Mouse (Mus musculus) erythroblast, embryonic 14.5 days (primary cell): ENCODE data around the gene Dnmt3a. TPM values are rescaled to one million over a fixed set of nuclear protein-coding genes. Genes with fewer than 3 reads are reported as not detected.
"Not testable (repeated sequence)": the region's sequence is repeated elsewhere in the genome, so short reads cannot be mapped to it uniquely, and the experiment has no call there.

ENCODE experiments used
- H3K27me3 ChIP-seq: 2 replicates; pipeline ENCODE4 v1.6.1; 2012; ENCODE audit warnings: inconsistent platforms; ENCODE audit not compliant: control insufficient read depth
- H3K36me3 ChIP-seq: 2 replicates; pipeline ENCODE4 v1.6.1; 2012; ENCODE audit warnings: mild to moderate bottlenecking, inconsistent platforms; ENCODE audit not compliant: control insufficient read depth
- H3K4me1 ChIP-seq: 2 replicates; pipeline ENCODE4 v1.6.1; 2012; ENCODE audit warnings: inconsistent platforms; ENCODE audit not compliant: control insufficient read depth
- H3K4me3 ChIP-seq: replicated peaks from 2 replicates; pipeline ENCODE3; 2012; ENCODE audit warnings: moderate library complexity, mild to moderate bottlenecking, inconsistent platforms
- H3K9me3 ChIP-seq: 2 replicates; pipeline ENCODE4 v1.6.1; 2012; ENCODE audit warnings: low read length, inconsistent platforms, mixed read lengths; ENCODE audit not compliant: control insufficient read depth
- GATA1 ChIP-seq: IDR thresholded peaks from 2 replicates; pipeline ENCODE4 v1.6.1; 2012; ENCODE audit warnings: low read length, inconsistent platforms, mixed read lengths
- TAL1 ChIP-seq: IDR thresholded peaks from 3 replicates; pipeline ENCODE4 v1.6.1; 2012; ENCODE audit warnings: low read length, inconsistent platforms, mixed read lengths
- polyA plus RNA-seq: library from polyadenylated mRNA; stranded (reverse); fragments of >175 nt; gene quantifications from 2 replicates; pipeline ENCODE4 v1.2.3, GENCODE M21; 2012

The Dnmt3a gene
- polyA plus RNA-seq, 1 experiment: 0.16 TPM

GRCm38 (mm10) chr12:3918577-3918976 is 112.8 kb downstream of the Dnmt3a start:
- no peaks in the 10 kb centered on the region for H3K27me3 ChIP-seq
- no peaks in the 10 kb centered on the region for H3K36me3 ChIP-seq
- H3K4me3 ChIP-seq: no peak overlapping the region
- H3K4me1 ChIP-seq: no peaks in the 10 kb centered on the region
- TF ChIP-seq GATA1: no peak
- no peak for TF ChIP-seq TAL1
- H3K9me3 ChIP-seq: no peaks in the 10 kb centered on the region

- TF ChIP-seq TAL1 (no peak), GATA1 (no peak)
- no peak overlapping the region for H3K4me3 ChIP-seq
Measured at GRCm38 (mm10) chr12:3919423-3919822, 113.6 kb downstream of the Dnmt3a start.

GRCm38 (mm10) chr12:3926127-3926526 is 120.3 kb downstream of the Dnmt3a start:
- Histone ChIP-seq H3K4me1 (no peaks in the 10 kb centered on the region), H3K36me3 (no peaks in the 10 kb centered on the region), H3K4me3 (no peak overlapping the region), H3K27me3 (no peaks in the 10 kb centered on the region), H3K9me3 (no peaks in the 10 kb centered on the region)
- TF ChIP-seq GATA1 (no peak), TAL1 (no peak)

More at GRCm38 (mm10) chr12:3919423-3919822, 113.6 kb downstream of the Dnmt3a start:
- Histone ChIP-seq H3K4me1 (no peaks in the 10 kb centered on the region), H3K9me3 (no peaks in the 10 kb centered on the region), H3K36me3 (no peaks in the 10 kb centered on the region), H3K27me3 (no peaks in the 10 kb centered on the region)

- Histone ChIP-seq H3K4me1 (no peaks in the 10 kb centered on the region), H3K36me3 (no peaks in the 10 kb centered on the region), H3K27me3 (no peaks in the 10 kb centered on the region), H3K9me3 (no peaks in the 10 kb centered on the region), H3K4me3 (no peak overlapping the region)
- TF ChIP-seq GATA1 (no peak), TAL1 (no peak)
Measured at GRCm38 (mm10) chr12:3928841-3929240, 123.0 kb downstream of the Dnmt3a start.

- H3K4me1 ChIP-seq, H3K36me3 ChIP-seq: not testable (repeated sequence)
Measured at GRCm38 (mm10) chr12:3930090-3930865, 124.5 kb downstream of the Dnmt3a start.

GRCm38 (mm10) chr12:3942026-3942425 is 136.2 kb downstream of the Dnmt3a start:
- Histone ChIP-seq H3K9me3 (no peaks in the 10 kb centered on the region), H3K27me3 (no peaks in the 10 kb centered on the region), H3K36me3 (no peaks in the 10 kb centered on the region), H3K4me1 (no peaks in the 10 kb centered on the region), H3K4me3 (no peak overlapping the region)
- TF ChIP-seq GATA1 (no peak), TAL1 (no peak)

More at GRCm38 (mm10) chr12:3930090-3930865, 124.5 kb downstream of the Dnmt3a start:
- H3K27me3 ChIP-seq, H3K4me3 ChIP-seq, H3K9me3 ChIP-seq: not testable (repeated sequence)

GRCm38 (mm10) chr12:3944454-3945073 is 138.8 kb downstream of the Dnmt3a start:
- Histone ChIP-seq H3K4me1 (no peaks in the 10 kb centered on the region), H3K4me3 (no peak overlapping the region), H3K9me3 (no peaks in the 10 kb centered on the region), H3K27me3 (no peaks in the 10 kb centered on the region), H3K36me3 (no peaks in the 10 kb centered on the region)
- TF ChIP-seq TAL1 (no peak), GATA1 (no peak)

- Histone ChIP-seq H3K27me3 (no peaks in the 10 kb centered on the region), H3K36me3 (no peaks in the 10 kb centered on the region), H3K9me3 (no peaks in the 10 kb centered on the region), H3K4me1 (no peaks in the 10 kb centered on the region), H3K4me3 (no peak overlapping the region)
- no peak for TF ChIP-seq TAL1
- no peak for TF ChIP-seq GATA1
Measured at GRCm38 (mm10) chr12:3947503-3947902, 141.7 kb downstream of the Dnmt3a start.

GRCm38 (mm10) chr12:3954651-3955050 is 148.8 kb downstream of the Dnmt3a start, which contains the start of gene Pomc:
Pomc (plus strand) TSS chr12:3954951.
- Histone ChIP-seq H3K4me3 (no peak within 1 kb of the TSS), H3K27me3 (peaks cover 7% of the 10 kb centered on the region), H3K36me3 (no peaks in the 10 kb centered on the region), H3K9me3 (no peaks in the 10 kb centered on the region), H3K4me1 (peaks cover 2% of the 10 kb centered on the region)
- TF ChIP-seq GATA1 (no peak), TAL1 (no peak)
